Mouse (Mus musculus) intestine, embryonic 14.5 days (tissue): ENCODE measurements at regions not wholly inside any gene's neighbourhood (a gene's known extent, or its start where the extent isn't known, plus 50 kb on each side); places are given as distances from the start of the nearest gene placed in this dataset.

Source experiments
- ATAC-seq: fragments of 200-750 bp; cut with Nextera tagmentation; replicated peaks from 2 replicates; pipeline ENCODE4 v1.8.0; 2017; ENCODE audit warnings: low read depth, moderate number of reproducible peaks, moderate TSS enrichment, moderate library complexity; ENCODE audit not compliant: low FRiP score, low TSS enrichment
- DNase-seq: peaks from one replicate; pipeline ENCODE4 v3.0.0-alpha.2; 2018; ENCODE audit warnings: low spot score
- H3K27ac ChIP-seq: fragments of 300-500 bp; sonication (generic); 2 replicates; pipeline ENCODE4 v1.5.1; 2014; ENCODE audit warnings: low read depth, mild to moderate bottlenecking, control low read depth
- H3K27me3 ChIP-seq: fragments of 300-500 bp; sonication (generic); replicated peaks from 2 replicates; pipeline ENCODE4 v1.6.1; 2014; ENCODE audit warnings: low read length, control low read depth; ENCODE audit not compliant: control insufficient read depth, insufficient read depth
- H3K36me3 ChIP-seq: fragments of 300-500 bp; sonication (generic); 2 replicates; pipeline ENCODE4 v1.6.1; 2014; ENCODE audit warnings: low read length, control low read depth; ENCODE audit not compliant: control insufficient read depth, insufficient read depth
- H3K4me1 ChIP-seq: fragments of 300-500 bp; sonication (generic); replicated peaks from 2 replicates; pipeline ENCODE4 v1.6.1; 2014; ENCODE audit warnings: low read length, control low read depth, mixed read lengths; ENCODE audit not compliant: control insufficient read depth, insufficient read depth
- H3K4me2 ChIP-seq: fragments of 300-500 bp; sonication (generic); 2 replicates; pipeline ENCODE4 v1.6.1; 2014; ENCODE audit warnings: low read length
- H3K4me3 ChIP-seq: fragments of 300-500 bp; sonication (generic); 2 replicates; pipeline ENCODE4 v1.5.1; 2014; ENCODE audit warnings: low read depth, low read length, control low read depth, mixed read lengths
- H3K9ac ChIP-seq: fragments of 300-500 bp; sonication (generic); 2 replicates; pipeline ENCODE4 v1.6.1; 2014; ENCODE audit warnings: mild to moderate bottlenecking, low read length
- H3K9me3 ChIP-seq: fragments of 300-500 bp; sonication (generic); 2 replicates; pipeline ENCODE4 v1.6.1; 2016; ENCODE audit warnings: low read length, control low read depth; ENCODE audit not compliant: control insufficient read depth
- WGBS: fragments of 180-500 bp; shearing (Covaris S2); extraction: QIAGEN DNeasy Blood & Tissue Kit; methylation state at CpG from one replicate; pipeline ENCODE4 v1.1.7; 2014; 5-methylcytosine and 5-hydroxymethylcytosine counted together

DNA sequence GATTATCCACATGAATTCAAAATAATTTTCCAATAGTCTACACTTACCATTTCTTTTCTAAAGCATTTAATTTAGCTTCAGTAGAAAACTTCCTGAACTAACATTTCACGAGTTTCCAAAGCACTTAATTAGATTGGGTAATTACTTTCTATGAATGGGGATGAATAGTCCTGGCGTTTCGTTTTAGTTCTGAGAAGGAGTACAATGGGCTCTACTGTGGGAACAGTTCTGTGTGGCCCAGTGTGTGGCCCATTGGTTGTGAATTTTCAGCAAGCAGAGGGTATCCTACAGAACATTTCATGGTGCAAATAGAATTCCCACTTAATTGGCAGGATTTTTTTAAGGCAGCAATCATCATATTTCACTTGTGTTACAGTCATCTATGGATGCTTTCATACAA is 95.5 kb downstream of the 1700017N19Rik start:
- no peaks in the 10 kb centered on the region for H3K27me3 ChIP-seq
- H3K4me1 ChIP-seq, result no peaks in the 10 kb centered on the region
- H3K4me3 ChIP-seq, result no peak overlapping the region
- no peak for ATAC-seq
- H3K9ac ChIP-seq, result no peak overlapping the region
- no peak overlapping the region for H3K4me2 ChIP-seq
- WGBS, result 73% methylated on average over 3 of the region's 3 CpGs
- H3K36me3 ChIP-seq, result no peaks in the 10 kb centered on the region
- no peaks in the 10 kb centered on the region for H3K9me3 ChIP-seq
- no peak for DNase-seq
- H3K27ac ChIP-seq, result no peak overlapping the region

DNA sequence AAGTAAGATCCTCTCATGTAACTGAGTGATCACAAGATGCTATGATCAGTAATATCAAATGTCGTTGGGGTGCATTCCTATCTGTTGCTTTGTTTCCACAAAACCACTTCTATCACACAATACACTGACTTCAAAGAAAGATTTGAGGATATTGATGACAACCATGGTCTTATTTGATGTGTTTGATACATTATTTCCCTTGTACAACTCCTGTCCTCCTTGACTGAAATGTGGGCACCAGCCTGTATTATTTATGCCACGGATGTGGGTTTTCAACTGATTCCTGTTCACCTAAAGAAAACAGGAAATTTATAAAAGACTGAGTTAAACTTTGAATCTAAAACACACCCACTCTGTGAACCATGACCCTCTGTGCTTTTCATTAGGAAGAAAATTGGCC is 105.7 kb downstream of the 1700017N19Rik start:
- DNase-seq, result no peak
- WGBS, result 91% methylated on average over 2 of the region's 2 CpGs
- Histone ChIP-seq H3K4me1 (no peaks in the 10 kb centered on the region), H3K4me3 (no peak overlapping the region), H3K9ac (no peak overlapping the region), H3K27ac (no peak overlapping the region), H3K36me3 (no peaks in the 10 kb centered on the region), H3K27me3 (no peaks in the 10 kb centered on the region), H3K9me3 (no peaks in the 10 kb centered on the region), H3K4me2 (no peak overlapping the region)
- ATAC-seq, result no peak

DNA sequence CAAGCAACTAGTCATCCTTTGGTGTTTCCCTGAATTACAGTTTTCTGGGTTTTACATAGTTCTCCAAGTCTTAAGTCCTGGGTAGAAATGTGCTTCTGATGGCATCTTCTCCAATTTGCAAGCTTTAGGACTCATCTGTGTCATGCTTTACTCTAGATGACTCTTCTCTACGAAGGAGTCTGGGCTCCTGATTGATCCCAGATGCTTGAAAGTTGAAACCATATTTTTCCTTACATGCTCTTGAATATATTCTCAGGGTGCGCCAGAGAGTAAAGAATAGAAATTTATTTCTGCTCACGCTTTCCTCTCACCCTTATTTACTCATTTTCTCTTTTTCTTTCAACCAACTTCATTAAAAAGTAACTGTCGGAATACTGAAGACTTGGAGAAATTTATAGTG is 108.9 kb downstream of the 1700017N19Rik start:
- WGBS, result 75% methylated on average over 4 of the region's 4 CpGs
- ATAC-seq (no peak), DNase-seq (no peak)
- no peaks in the 10 kb centered on the region for H3K4me1 ChIP-seq
- H3K9ac ChIP-seq, result no peak overlapping the region
- no peaks in the 10 kb centered on the region for H3K27me3 ChIP-seq
- H3K36me3 ChIP-seq, result no peaks in the 10 kb centered on the region
- H3K4me2 ChIP-seq, result no peak overlapping the region
- H3K9me3 ChIP-seq, result no peaks in the 10 kb centered on the region
- no peak overlapping the region for H3K27ac ChIP-seq
- H3K4me3 ChIP-seq, result no peak overlapping the region

DNA sequence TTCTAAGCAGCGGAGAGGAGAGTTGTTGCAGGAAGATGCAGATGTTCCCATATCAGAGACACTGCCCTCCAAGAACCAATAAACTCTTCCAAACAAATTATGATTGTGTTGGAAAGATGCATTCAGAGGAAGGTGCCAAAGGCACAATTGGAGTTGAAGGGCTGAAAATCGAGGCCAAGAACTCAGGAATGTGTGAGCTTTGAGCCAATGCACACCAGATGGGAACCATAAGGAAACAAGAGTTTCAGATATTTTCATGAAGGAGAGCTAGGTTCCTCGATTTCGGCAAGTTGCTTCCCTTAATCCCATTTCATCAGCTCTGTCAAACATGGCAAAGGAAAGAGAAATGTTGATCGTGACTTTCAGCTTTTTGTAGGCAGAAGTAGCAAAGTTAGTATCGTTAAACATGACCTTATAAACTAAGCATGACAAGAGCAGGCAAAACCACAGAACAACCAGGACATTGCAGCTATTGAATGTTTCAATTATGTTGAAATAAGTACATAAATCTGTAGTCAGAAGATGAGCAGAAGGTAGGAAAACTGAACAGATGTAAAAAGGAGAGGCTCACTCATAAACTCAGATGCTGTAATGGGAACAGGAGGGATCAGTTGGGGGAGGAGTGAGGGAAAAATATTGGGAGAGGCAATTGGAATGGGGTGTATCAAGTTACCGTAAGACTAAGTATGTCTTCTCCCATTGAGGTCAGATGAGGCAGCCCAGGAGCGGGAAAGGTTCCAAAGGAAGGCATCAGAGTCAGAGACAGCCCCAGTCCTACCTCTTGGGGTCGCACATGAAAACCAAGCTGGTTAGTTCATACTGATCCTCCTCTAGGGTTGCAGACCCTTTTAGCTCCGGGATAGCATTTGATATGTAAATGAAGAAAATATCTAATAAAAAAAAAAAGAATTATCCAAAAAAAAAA is 110.3 kb downstream of the 1700017N19Rik start:
- H3K4me3 ChIP-seq, result no peak overlapping the region

DNA sequence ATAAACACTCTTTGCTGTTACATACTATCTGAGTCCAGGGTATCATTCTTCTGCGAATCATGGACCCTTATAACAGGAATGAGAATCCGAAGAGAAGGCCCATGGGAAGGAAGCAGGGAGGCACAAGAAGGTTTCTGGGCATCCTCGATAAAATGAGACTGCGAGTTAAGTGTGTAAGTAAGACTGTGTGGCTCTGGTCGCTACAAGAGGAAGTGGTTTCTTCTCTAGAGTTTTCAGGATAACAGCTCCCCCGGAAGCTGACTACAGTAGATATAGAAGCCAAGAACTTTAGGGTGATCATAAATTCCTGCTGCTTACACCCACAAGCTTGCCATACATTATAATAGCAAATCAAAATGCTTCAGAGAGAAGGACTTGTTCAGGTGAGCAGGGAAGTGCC is 111.7 kb downstream of the 1700017N19Rik start:
- no peak overlapping the region for H3K4me3 ChIP-seq
- H3K9me3 ChIP-seq, result no peaks in the 10 kb centered on the region
- no peak for ATAC-seq
- H3K27ac ChIP-seq, result no peak overlapping the region
- no peak for DNase-seq
- H3K36me3 ChIP-seq, result no peaks in the 10 kb centered on the region
- H3K9ac ChIP-seq, result no peak overlapping the region
- no peak overlapping the region for H3K4me2 ChIP-seq
- WGBS, result 90% methylated on average over 6 of the region's 6 CpGs
- no peaks in the 10 kb centered on the region for H3K4me1 ChIP-seq
- no peaks in the 10 kb centered on the region for H3K27me3 ChIP-seq

More for the DNA sequence above, 110.3 kb downstream of the 1700017N19Rik start:
- no peak for ATAC-seq
- DNase-seq, result no peak
- H3K4me1 ChIP-seq, result no peaks in the 10 kb centered on the region
- no peaks in the 10 kb centered on the region for H3K36me3 ChIP-seq
- 72% methylated on average over 10 of the region's 10 CpGs for WGBS
- no peak overlapping the region for H3K4me2 ChIP-seq
- H3K9me3 ChIP-seq, result no peaks in the 10 kb centered on the region
- no peak overlapping the region for H3K27ac ChIP-seq
- H3K9ac ChIP-seq, result no peak overlapping the region
- H3K27me3 ChIP-seq, result no peaks in the 10 kb centered on the region

DNA sequence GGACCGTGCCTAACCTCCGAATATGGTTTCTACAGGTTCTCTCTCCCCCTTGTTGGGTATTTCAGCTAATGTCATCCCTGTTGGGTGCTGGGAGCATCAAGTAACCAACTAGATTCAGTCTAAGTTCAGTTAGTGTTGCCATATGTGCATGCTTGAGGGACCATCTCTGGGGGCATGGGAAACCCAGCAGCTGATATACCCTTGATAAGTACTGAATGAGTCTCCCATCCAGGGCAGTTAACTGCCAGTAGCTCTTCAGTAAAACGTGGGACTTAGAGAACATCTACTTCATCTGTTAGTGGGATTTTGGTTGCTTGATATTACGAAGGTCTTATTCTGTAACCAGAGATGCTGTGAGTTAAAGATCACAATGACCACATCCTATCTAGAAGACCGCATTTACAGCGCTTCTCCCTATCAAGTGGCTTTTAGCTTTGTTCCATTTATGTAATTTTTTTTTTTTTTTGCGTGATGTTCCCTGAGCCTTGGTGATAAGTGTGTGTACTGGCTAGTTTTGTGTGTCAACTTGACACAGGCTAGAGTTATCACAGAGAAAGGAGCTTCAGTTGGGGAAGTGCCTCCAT is 125.9 kb downstream of the 1700017N19Rik start:
- Histone ChIP-seq H3K27me3 (no peaks in the 10 kb centered on the region), H3K9me3 (no peaks in the 10 kb centered on the region), H3K9ac (no peak overlapping the region), H3K4me1 (no peaks in the 10 kb centered on the region), H3K27ac (no peak overlapping the region), H3K4me2 (no peak overlapping the region), H3K4me3 (no peak overlapping the region), H3K36me3 (no peaks in the 10 kb centered on the region)
- 87% methylated on average over 7 of the region's 7 CpGs for WGBS
- ATAC-seq, result no peak
- DNase-seq, result no peak

DNA sequence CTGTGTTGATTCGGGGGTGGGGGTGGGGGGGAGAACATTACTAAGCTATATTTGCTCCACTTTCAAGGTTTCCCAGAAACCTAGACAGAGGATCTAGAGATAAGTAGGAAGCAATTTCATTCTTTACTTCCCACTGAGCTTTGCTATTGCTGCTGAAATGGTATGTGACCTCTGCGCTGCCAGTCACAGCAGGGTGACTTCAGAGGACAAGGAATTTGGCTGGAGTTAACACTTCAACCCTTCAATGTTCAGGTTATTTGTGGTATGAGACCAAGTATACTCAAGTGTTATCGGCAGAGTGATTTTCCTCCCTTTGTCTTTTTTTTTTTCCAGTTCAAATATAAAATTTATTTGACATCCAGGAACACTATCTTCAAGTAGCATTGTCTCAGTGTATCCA is 128.3 kb downstream of the 1700017N19Rik start:
- DNase-seq (no peak), ATAC-seq (no peak)
- H3K4me2 ChIP-seq, result no peak overlapping the region
- H3K27ac ChIP-seq, result no peak overlapping the region
- H3K9ac ChIP-seq, result no peak overlapping the region
- 54% methylated on average over 3 of the region's 3 CpGs for WGBS
- H3K4me1 ChIP-seq, result no peaks in the 10 kb centered on the region
- H3K9me3 ChIP-seq, result no peaks in the 10 kb centered on the region
- H3K4me3 ChIP-seq, result no peak overlapping the region
- H3K36me3 ChIP-seq, result no peaks in the 10 kb centered on the region
- H3K27me3 ChIP-seq, result no peaks in the 10 kb centered on the region

DNA sequence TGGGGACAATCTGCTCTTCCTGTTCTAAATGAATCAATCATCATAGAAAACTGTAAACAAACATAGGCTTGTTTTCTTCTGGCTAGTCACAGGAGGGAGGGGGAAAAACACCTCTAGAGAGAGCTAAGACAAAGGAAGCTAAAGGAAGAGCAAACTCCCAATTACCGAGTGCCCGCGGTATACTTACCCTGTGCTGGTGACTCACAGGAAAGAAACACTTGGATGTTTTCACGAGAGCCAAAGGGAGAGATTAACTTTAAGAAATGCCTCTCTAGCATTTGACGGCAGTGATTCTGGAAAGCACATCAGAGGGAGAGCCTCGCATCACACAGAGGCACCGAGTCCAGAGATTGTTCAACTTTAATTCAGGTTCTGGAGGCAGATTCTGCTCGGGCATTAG is 151.0 kb downstream of the 1700017N19Rik start:
- Histone ChIP-seq H3K36me3 (no peaks in the 10 kb centered on the region), H3K4me1 (no peaks in the 10 kb centered on the region), H3K9me3 (no peaks in the 10 kb centered on the region), H3K27ac (no peak overlapping the region), H3K4me2 (no peak overlapping the region), H3K4me3 (no peak overlapping the region), H3K27me3 (no peaks in the 10 kb centered on the region), H3K9ac (no peak overlapping the region)
- DNase-seq (no peak), ATAC-seq (no peak)
- WGBS, result 67% methylated on average over 8 of the region's 8 CpGs

DNA sequence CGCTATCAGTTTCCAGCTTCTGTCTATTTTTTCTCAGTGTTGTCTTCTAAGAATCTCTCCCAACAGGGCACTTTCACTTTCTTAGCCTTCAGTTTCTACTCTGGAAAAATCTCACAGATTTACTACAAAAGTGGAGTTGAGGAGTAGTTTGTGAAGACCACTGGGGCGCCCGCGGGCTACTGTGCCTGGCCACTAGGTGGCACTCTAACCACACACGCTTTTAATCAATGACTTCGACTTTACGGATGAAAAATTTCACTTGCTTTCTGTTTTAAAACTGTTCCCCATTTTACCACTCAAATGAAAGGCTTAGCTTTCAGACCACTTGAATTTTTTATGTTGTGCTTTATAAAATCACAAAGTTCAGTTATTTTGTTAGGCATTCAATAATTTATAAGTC is 151.8 kb downstream of the 1700017N19Rik start:
- Histone ChIP-seq H3K36me3 (no peaks in the 10 kb centered on the region), H3K4me3 (no peak overlapping the region), H3K4me1 (no peaks in the 10 kb centered on the region), H3K4me2 (no peak overlapping the region; the same call in 1 of the 2 replicates), H3K9ac (no peak overlapping the region), H3K9me3 (no peaks in the 10 kb centered on the region), H3K27ac (no peak overlapping the region), H3K27me3 (no peaks in the 10 kb centered on the region)
- ATAC-seq (no peak; the same call in 1 of the 2 replicates), DNase-seq (peak; percentile 78)
- 13% methylated on average over 7 of the region's 7 CpGs for WGBS
